In genomic region chr17:5293653-5294584, GRCm38 (mm10) we compare ENCODE assay signal across 11 mouse cellular contexts.
DNase-seq lines count a peak whose midpoint lies in the region; ATAC-seq lines count a peak whose summit lies in the region.
"Had no signal": no experiment of that assay in that cellular context is flagged by ENCODE, and none has a peak within 500 bp of the region (broad histone marks: within the 10 kb centered on the region; RNA-seq: fewer than 3 reads in every experiment).

No protein-coding gene starts in this region.

- ATAC-seq in cerebellum, adult (ENCODE audit: insufficient number of reproducible peaks, low FRiP score, low TSS enrichment): peak; percentile 60; the same call in 1 of the 2 replicates
- no peak for ATAC-seq in neural tube, embryonic 11.5 days (ENCODE audit: insufficient read depth, low FRiP score, low TSS enrichment)
- ATAC-seq in neural tube, embryonic 15.5 days (ENCODE audit: low FRiP score): no peak
- ATAC-seq in forebrain, embryonic 16.5 days: no peak
- peak; percentile 69 for ATAC-seq in stomach, embryonic 15.5 days (ENCODE audit: insufficient read depth, low FRiP score, low read depth)

- no peak overlapping the region for H3K4me2 ChIP-seq in neural tube, embryonic 11.5 days (ENCODE audit: low read depth)
- H3K4me2 ChIP-seq in neural tube, embryonic 15.5 days: no peak overlapping the region
- no peak overlapping the region for H3K4me2 ChIP-seq in forebrain, embryonic 16.5 days (ENCODE audit: low read length)
- H3K4me2 ChIP-seq in stomach, embryonic 15.5 days: no peak overlapping the region
- H3K4me2 ChIP-seq: liver, embryonic 13.5 days had no signal

- no peaks in the 10 kb centered on the region for H3K9me3 ChIP-seq in neural tube, embryonic 11.5 days (ENCODE audit: control insufficient read depth, low read length)
- H3K9me3 ChIP-seq in neural tube, embryonic 15.5 days (replicated peaks): no peaks in the 10 kb centered on the region
- no peaks in the 10 kb centered on the region for H3K9me3 ChIP-seq in forebrain, embryonic 16.5 days (ENCODE audit: control insufficient read depth, low read length)
- no peaks in the 10 kb centered on the region for H3K9me3 ChIP-seq in stomach, embryonic 15.5 days
- H3K9me3 ChIP-seq: liver, embryonic 13.5 days had no signal

- WGBS in neural tube, embryonic 11.5 days: 74% methylated on average over 9 of the region's 9 CpGs
- 59% methylated on average over 9 of the region's 9 CpGs for WGBS in neural tube, embryonic 15.5 days
- WGBS in forebrain, embryonic 16.5 days: 39% methylated on average over 9 of the region's 9 CpGs
- WGBS in stomach, embryonic 15.5 days: 53% methylated on average over 9 of the region's 9 CpGs

- H3K27ac ChIP-seq in neural tube, embryonic 11.5 days (ENCODE audit: low read depth, low read length): no peak overlapping the region
- H3K27ac ChIP-seq in neural tube, embryonic 15.5 days (replicated peaks): no peak overlapping the region
- peak overlapping the region; percentile 84 for H3K27ac ChIP-seq in forebrain, embryonic 16.5 days (ENCODE audit: low read length)
- peak overlapping the region; percentile 84 for H3K27ac ChIP-seq in stomach, embryonic 15.5 days
- H3K27ac ChIP-seq: liver, embryonic 13.5 days had no signal

- peaks cover 3% of the 10 kb centered on the region for H3K36me3 ChIP-seq in neural tube, embryonic 11.5 days (ENCODE audit: control insufficient read depth, insufficient read depth, low read length)
- peaks cover 10% of the 10 kb centered on the region for H3K36me3 ChIP-seq in neural tube, embryonic 15.5 days
- peaks cover 4% of the 10 kb centered on the region; the same call in 1 of the 2 replicates for H3K36me3 ChIP-seq in forebrain, embryonic 16.5 days (ENCODE audit: control insufficient read depth, insufficient read depth)
- peaks cover 7% of the 10 kb centered on the region; the same call in 1 of the 2 replicates for H3K36me3 ChIP-seq in stomach, embryonic 15.5 days

- H3K4me1 ChIP-seq in neural tube, embryonic 11.5 days (ENCODE audit: control insufficient read depth, insufficient read depth, low read length): peaks cover 5% of the 10 kb centered on the region; the same call in 1 of the 2 replicates
- H3K4me1 ChIP-seq in neural tube, embryonic 15.5 days: peaks cover 49% of the 10 kb centered on the region
- H3K4me1 ChIP-seq in forebrain, embryonic 16.5 days (replicated peaks; ENCODE audit: control insufficient read depth, insufficient read depth, low read length): peaks cover 34% of the 10 kb centered on the region
- H3K4me1 ChIP-seq in stomach, embryonic 15.5 days: peaks cover 24% of the 10 kb centered on the region
- H3K4me1 ChIP-seq: liver, embryonic 13.5 days had no signal

- no peak for DNase-seq in cerebellum, postnatal 4 days (ENCODE audit: low spot score in 2 of 2)
- DNase-seq in neural tube, embryonic 11.5 days (ENCODE audit: low spot score): peak; percentile 46
- no peak for DNase-seq in ovary, adult 18-20 months (ENCODE audit: low spot score)
- no peak for DNase-seq in adrenal gland, adult 2 months
- DNase-seq: kidney, postnatal 14 days; liver, embryonic 13.5 days; right cerebral cortex, adult 18-20 months had no signal

- no peak overlapping the region for H3K4me3 ChIP-seq in neural tube, embryonic 11.5 days (ENCODE audit: low read depth, low read length)
- H3K4me3 ChIP-seq in neural tube, embryonic 15.5 days (replicated peaks): no peak overlapping the region
- H3K4me3 ChIP-seq in forebrain, embryonic 16.5 days (replicated peaks; ENCODE audit: low read length): no peak overlapping the region
- H3K4me3 ChIP-seq in stomach, embryonic 15.5 days (replicated peaks): no peak overlapping the region
- H3K4me3 ChIP-seq: liver, embryonic 13.5 days had no signal

- H3K27me3 ChIP-seq in neural tube, embryonic 11.5 days (ENCODE audit: control insufficient read depth, insufficient read depth, low read length): no peaks in the 10 kb centered on the region
- no peaks in the 10 kb centered on the region for H3K27me3 ChIP-seq in neural tube, embryonic 15.5 days (replicated peaks)
- no peaks in the 10 kb centered on the region for H3K27me3 ChIP-seq in forebrain, embryonic 16.5 days (replicated peaks; ENCODE audit: control insufficient read depth, insufficient read depth, low read length)
- H3K27me3 ChIP-seq in stomach, embryonic 15.5 days (replicated peaks): no peaks in the 10 kb centered on the region
- H3K27me3 ChIP-seq: liver, embryonic 13.5 days had no signal

- H3K9ac ChIP-seq in neural tube, embryonic 11.5 days (ENCODE audit: low read length): no peak overlapping the region
- no peak overlapping the region for H3K9ac ChIP-seq in neural tube, embryonic 15.5 days (replicated peaks)
- H3K9ac ChIP-seq in forebrain, embryonic 16.5 days (replicated peaks; ENCODE audit: low read depth, low read length): no peak overlapping the region
- no peak overlapping the region for H3K9ac ChIP-seq in stomach, embryonic 15.5 days
- H3K9ac ChIP-seq: liver, embryonic 13.5 days had no signal

Comparison
In these comparisons a context has a peak if more than half of its experiments do, and no peak if none do; other contexts are left out.
1. ATAC-seq: peak in cerebellum, adult (single experiment) and stomach, embryonic 15.5 days (single experiment); none in neural tube, embryonic 11.5 days (single experiment), neural tube, embryonic 15.5 days (single experiment) and forebrain, embryonic 16.5 days (single experiment).
2. H3K27ac ChIP-seq: peak in forebrain, embryonic 16.5 days (single experiment) and stomach, embryonic 15.5 days (single experiment); none in neural tube, embryonic 11.5 days (single experiment) and neural tube, embryonic 15.5 days (single experiment).